Mouse (Mus musculus): ENCODE results near the gene Esrrg.

The Esrrg gene

GRCm38 (mm10) chr1:187770234-187770633 lies 161.6 kb downstream of the Esrrg start:
- no peak for DNase-seq (ENCODE audit: low read depth, low spot score)

- DNase-seq (ENCODE audit: low read depth, low spot score): no peak
Measured at GRCm38 (mm10) chr1:187771067-187771466, 162.5 kb downstream of the Esrrg start.

GRCm38 (mm10) chr1:187779589-187780178 lies 171.1 kb downstream of the Esrrg start:
- DNase-seq (ENCODE audit: low read depth, low spot score): no peak

GRCm38 (mm10) chr1:187785226-187785625 lies 176.6 kb downstream of the Esrrg start:
- no peak for DNase-seq (ENCODE audit: low read depth, low spot score)

GRCm38 (mm10) chr1:187787055-187788016 lies 178.7 kb downstream of the Esrrg start:
- no peak for DNase-seq (ENCODE audit: low read depth, low spot score)

DNA sequence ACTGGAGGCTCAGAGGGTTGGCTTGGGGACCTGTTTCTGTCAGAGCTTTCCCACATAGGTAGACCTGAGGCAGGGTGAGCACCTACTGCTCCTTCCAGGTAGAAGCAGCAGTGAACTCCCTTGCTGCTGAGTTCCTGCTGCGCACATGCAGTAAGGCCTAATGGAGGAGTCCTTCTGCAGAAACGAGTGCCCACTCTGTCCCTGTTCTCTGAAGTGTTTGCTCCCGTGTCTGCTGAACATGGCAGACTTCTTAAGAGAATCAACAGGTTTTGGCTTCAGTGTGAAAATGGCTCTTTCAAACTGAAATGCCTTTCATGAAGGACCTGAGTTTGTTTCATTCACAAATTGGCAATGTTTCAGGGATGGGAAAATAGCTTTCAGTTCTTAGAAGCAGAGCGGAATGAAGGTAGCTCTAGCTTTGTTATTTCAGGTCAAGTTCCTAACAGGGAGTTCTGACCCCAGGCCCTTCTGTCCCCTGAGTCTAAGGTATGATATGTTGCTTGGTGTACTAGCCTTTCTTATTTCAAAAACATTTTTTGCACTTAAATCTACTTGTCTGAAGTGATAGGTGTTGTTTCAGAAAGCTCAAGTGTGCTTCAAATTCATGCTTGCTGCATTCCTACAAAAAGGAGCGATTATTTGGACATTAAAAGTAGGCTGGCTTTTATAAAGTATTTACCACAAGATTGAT lies 185.8 kb downstream of the Esrrg start:
- DNase-seq (ENCODE audit: low read depth, low spot score): no peak

- DNase-seq (ENCODE audit: low read depth, low spot score): no peak
Measured at GRCm38 (mm10) chr1:187795551-187795950, 187.0 kb downstream of the Esrrg start.

- no peak for DNase-seq (ENCODE audit: low read depth, low spot score)
Measured at GRCm38 (mm10) chr1:187799300-187799699, 190.7 kb downstream of the Esrrg start.

- DNase-seq (ENCODE audit: low read depth, low spot score): no peak
Measured at GRCm38 (mm10) chr1:187800761-187801160, 192.2 kb downstream of the Esrrg start.

- DNase-seq (ENCODE audit: low read depth, low spot score): no peak
Measured at GRCm38 (mm10) chr1:187803566-187803965, 195.0 kb downstream of the Esrrg start.

GRCm38 (mm10) chr1:187803997-187804396 lies 195.4 kb downstream of the Esrrg start:
- no peak for DNase-seq (ENCODE audit: low read depth, low spot score)

GRCm38 (mm10) chr1:187805001-187805400 lies 196.4 kb downstream of the Esrrg start:
- no peak for DNase-seq (ENCODE audit: low read depth, low spot score)

DNA sequence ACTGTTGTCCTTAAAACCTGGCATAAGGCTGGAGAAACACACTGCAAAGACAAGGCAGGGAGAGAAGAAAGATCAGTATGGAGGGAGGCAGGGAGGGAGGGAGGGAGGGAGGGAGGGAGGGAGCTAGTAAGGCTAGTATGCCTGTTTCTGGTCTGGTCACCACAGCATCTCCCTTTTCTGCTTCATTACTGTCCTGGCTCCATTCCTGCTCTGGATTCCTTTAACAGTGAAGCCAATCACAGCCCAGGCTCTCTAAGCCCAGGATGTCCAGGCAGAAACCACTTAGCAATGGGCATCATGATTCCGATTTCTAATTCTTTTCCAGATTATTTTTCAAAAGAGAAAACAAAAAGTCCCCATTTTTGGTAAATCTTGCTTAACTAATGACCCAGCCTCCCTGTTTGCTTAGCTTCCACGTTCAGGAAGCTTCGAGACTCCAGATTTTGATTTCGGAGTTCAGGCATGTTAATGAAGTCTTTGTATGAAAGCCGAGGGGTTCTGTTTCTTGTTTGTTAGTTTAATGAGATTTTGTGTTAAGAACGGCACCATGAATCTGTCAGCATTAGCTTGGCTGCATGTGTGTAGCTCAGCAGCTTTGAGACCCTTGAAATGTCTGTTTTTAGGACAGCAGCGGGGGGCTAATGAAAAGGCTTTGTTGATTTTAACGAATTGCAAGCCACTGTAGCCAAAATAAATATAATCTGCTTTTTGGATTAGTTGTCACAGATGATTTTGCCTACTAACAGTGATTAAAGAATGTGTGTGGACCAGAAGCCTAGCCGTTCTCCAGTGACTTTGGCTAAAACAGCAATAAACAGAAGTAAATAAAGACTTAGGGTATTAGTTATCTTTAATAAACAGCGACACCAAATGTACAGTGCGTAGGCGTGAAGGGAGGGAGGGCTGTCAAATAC lies 199.1 kb downstream of the Esrrg start:
- no peak for DNase-seq (ENCODE audit: low read depth, low spot score)

- DNase-seq (ENCODE audit: low read depth, low spot score): no peak
Measured at GRCm38 (mm10) chr1:187808391-187808922, 199.9 kb downstream of the Esrrg start.

DNA sequence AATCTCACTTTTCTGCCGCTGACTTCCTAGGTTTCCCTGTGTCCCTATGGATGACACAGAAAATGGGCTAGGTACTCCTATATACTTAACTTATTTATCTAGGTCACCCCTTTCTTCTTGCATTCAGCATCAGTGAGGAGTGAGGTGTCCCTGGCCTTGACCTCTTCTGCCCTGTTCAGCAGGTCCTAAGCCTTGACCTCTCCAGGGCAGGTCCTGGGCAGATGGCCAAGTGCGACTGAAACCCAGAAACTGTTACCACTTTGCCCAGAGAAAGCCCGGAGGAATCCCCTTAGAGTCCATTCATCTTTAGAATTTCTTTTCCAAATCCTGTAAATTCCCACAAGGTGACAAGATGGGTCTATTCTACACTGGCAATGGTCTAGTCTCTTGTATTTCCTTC lies 201.0 kb downstream of the Esrrg start:
- no peak for DNase-seq (ENCODE audit: low read depth, low spot score)

DNA sequence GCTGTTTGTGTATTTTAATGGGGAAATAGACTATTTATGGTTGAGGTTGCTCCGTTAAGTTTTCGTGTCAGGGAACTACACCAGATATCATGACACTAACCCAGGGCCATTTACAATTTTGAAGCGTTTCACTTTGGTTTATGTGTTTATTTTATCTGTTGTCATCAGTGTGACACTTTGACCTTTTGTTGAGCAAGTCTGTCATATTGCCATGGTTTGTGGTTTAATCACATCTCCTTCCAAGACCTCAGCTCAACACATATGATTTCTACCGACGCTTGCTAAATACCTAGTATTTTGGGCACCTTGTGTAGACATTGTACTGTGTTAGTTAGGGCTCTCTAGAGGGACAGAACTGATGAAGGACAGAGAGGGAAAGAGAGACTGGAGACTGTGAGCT lies 210.8 kb downstream of the Esrrg start:
- no peak for DNase-seq (ENCODE audit: low read depth, low spot score)

GRCm38 (mm10) chr1:187821368-187821811 lies 212.8 kb downstream of the Esrrg start:
- no peak for DNase-seq (ENCODE audit: low read depth, low spot score)

- DNase-seq (ENCODE audit: low read depth, low spot score): no peak
Measured at GRCm38 (mm10) chr1:187823351-187823750, 214.8 kb downstream of the Esrrg start.

DNA sequence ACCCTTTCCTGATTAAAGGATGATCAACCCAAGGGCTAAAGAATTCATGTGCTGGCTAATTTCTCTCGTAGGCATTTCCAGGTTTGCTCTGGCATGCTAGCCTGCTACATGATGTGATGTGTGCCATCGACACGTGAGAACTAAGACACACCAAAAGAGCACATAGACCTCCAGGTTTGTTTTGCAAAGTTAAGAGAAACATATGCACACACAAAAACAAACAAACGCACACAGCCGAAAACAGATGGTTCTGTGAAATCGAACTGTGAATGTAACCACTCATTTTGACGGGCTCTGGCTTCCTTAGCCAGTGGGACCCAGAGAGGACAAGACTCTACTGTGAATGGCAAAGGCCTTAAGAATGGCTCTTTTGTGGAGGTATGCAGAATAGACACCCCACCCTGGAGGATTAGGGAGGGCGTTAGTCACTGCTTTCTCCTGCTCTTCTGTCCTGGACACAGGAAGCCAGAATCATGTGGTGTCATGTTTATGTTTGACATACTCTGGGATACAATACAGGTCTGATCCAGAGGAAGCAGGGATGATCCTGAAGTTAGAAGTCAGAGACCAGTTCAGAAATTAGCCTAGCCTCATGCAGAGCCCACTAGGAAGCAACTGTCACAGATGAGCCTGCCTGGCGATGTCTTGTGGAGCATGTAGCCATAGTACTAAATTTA lies 217.0 kb downstream of the Esrrg start:
- no peak for DNase-seq (ENCODE audit: low read depth, low spot score)

GRCm38 (mm10) chr1:187826140-187826539 lies 217.5 kb downstream of the Esrrg start:
- no peak for DNase-seq (ENCODE audit: low read depth, low spot score)

Measured in retina, adult 2 months (tissue).